Mouse (Mus musculus) kidney, adult 9 months (tissue): ENCODE results near the gene Foxa3.
"Not testable (repeated sequence)": the region's sequence is repeated elsewhere in the genome, so short reads cannot be mapped to it uniquely, and the experiment has no call there.

Experiments
- DNase-seq: peaks from one replicate; pipeline ENCODE4 v3.0.0; 2022

Foxa3 gene

DNA sequence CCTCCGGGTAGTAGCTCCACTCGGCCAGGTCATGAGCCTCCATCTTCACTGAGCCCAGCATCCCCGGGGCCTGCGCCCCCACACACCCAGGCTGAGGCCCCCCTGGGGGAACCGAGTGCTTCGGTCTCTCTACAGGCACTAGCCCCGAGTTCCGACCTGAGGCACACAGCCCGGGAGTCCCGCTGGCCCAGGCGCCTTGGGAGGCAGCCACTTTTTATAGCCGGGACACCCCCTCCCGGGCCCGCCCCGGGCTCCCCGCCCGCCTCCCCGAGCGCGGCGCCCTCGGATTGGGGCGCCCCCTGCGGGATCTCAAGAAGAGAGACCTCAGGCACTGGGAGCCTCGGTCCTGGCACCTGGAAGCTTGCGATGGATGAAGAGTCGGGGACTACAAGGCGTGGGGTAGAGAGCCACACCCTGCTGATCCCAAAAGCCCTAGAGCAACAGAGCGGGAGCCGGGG, at the start of gene Foxa3:
Gene Foxa3, minus strand, starts transcription at position 182 of the 458 bp plus-strand sequence.
- peak; percentile 46 for DNase-seq

DNA sequence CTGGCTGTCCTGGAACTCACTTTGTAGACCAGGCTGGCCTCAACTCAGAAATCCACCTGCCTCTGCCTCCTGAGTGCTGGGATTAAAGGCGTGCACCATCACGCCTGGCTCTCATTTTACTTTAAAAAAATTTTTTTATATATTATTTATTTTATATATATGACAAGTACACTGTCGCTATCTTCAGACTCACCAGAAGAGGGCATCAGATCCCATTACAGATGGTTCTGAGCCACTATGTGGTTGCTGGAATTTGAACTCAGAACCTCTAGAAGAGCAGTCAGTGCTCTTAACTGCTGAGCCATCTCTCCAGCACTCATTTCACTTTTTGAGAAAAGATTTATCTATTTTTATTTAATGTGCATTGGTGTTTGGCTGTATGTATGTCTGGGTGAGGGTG, 47.7 kb upstream of the Foxa3 start:
- not testable (repeated sequence) for DNase-seq

GRCm38 (mm10) chr7:19069500-19069899, 46.2 kb upstream of the Foxa3 start:
- no peak for DNase-seq

DNA sequence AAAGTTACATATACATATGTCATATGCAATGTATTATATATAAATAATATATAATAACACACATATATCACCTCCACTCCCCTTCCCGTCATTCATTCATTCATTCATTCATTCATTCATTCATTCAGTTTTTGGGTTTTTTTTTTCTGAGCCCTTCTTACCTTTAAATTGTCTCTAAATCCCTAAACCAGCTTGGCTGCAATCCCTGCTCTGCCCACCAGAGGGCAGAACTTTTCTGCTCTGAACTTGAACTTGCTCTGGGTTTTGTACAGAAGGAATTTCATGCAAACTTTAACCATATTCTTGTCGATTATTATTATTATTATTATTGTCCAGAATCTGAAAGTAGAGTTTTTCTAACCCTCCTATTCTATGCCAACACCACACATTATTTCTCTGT, 45.4 kb upstream of the Foxa3 start:
- DNase-seq: peak; percentile 83

DNA sequence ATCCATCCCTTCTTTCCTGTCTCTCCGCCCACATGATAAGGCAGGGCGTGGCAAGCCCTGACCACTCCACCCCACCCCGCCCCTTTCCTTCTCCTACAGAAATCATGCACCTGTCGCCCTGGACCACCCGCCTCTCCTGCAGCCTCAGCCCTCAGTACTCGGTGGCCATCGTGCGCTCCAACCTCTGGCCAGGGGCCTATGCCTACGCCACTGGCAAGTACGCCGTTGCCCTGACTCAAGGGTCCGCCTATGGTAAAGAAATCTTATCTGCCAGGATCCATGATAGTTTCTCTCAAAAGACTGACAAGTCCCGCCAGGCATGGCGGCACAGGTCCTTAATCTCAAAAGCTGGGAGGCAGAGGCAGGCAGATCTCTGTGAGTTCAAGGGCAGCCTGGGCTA, 44.6 kb upstream of the Foxa3 start:
- DNase-seq: no peak

- DNase-seq: no peak
These were observed 43.7 kb upstream of the Foxa3 start for GRCm38 (mm10) chr7:19067063-19067462.

GRCm38 (mm10) chr7:19065896-19066295, 42.6 kb upstream of the Foxa3 start:
- no peak for DNase-seq

- DNase-seq: no peak
These were observed 34.1 kb upstream of the Foxa3 start for GRCm38 (mm10) chr7:19057405-19057804.

DNA sequence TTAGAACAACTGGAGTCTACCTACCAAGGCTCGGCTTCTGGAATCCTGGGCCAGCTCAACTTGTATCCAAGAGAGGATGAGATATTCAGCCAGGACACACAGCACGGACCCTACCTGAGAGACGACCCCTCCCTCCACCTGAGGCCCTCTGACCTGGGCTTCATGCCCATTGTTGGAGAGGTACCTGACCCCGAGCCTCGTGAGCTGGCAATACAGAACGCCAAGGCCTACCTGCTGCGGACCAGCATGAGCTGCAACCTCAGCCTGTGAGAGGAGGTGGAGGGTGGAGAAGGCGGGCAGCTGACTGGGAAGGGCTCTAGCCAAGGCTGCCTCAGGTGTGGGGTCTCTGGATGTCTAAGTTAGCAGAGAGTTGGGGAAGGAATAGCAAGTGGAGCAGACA, 31.8 kb upstream of the Foxa3 start:
- no peak for DNase-seq

GRCm38 (mm10) chr7:19054777-19055076, 31.4 kb upstream of the Foxa3 start:
- DNase-seq: no peak

DNA sequence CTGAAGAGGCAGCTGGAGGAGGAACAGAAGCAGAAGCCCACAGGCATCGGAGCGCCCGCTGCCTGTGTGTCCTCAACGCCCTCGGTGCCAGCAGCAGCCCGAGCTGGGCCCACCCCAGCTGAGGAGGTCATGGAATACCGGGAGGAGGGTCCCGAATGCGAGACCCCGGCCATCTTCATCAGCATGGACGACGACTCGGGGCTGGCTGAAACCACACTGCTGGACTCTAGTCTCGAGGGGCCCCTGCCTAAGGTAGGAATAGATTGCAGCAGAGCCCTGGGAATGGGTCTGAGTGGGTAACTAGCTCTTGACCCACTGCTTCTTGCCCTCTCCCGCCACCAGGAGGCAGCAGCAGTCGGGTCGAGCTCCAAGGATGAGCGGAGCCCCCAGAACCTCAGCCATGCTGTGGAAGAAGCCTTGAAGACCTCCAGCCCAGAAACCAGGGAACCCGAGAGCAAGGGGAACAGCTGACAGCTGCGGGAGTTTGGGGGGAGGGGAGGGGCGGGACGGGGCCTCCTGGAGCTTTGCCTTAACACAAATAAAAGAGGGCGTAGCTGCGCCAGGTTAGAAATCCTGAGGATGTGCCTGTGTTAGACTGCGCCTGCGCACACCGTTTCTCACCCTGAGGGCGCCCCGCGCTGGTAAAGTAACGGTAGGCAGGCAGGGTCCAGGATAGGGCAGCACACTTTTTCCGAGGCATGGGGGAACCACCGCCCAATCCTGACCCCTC, 30.9 kb upstream of the Foxa3 start, which contains the start of gene Rsph6a:
Gene Rsph6a, plus strand, starts transcription at position 644 of the 730 bp plus-strand sequence.
- no peak for DNase-seq

DNA sequence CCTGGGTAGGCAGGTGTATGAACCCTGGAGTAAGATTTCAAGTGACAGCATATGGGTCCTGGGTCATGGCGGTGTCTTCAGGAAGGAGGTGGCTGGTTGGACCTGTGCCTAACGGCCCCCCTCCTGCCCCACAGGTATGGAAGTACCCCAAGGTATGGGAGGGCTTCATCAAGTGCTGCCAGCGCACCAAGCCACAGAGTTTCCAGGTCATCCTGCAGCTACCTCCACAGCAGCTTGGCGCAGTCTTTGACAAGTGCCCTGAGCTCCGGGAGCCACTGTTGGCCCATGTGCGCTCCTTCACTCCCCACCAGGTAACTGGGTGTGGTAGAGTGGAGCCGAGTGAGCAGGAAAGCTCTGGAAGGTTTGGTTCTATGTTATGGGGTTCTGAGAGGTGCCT, 29.8 kb upstream of the Foxa3 start:
- DNase-seq: no peak

DNA sequence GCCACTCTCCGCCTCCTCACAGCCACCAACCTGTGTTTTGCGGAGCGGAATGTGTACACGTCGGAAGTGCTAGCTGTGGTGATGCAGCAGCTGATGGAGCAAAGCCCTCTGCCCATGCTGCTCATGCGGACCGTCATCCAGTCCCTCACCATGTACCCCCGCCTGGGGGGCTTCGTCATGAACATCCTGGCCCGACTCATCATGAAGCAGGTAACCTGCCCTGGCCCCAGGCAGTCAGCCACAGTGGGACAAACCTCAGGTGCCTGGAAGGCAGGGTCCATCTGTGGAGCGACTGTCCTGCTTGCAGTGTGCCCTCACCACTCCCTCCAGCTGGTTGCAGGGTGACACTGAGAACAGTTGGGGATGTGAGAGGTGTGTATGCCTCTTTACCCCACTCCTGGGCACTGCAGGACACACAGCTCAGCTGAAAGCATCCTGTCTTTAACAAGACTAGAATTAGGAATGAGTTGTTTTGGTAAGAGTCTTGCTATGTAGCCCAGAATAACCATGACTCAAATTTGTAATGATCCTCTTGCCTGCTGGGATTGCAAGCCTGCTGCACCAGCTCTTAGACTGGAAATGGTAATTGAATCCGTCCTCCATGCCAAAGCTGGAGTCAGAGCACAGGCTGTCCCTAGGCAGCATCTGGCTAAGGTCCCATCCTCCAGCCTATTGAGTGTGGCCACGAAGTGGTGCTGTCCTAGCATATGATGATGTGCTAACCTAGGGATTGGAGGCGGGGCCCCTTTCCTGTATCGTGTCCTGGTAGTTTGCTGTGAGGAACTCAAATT, 29.2 kb upstream of the Foxa3 start:
- DNase-seq: no peak

GRCm38 (mm10) chr7:19051161-19051560, 27.8 kb upstream of the Foxa3 start:
- DNase-seq: no peak

GRCm38 (mm10) chr7:19050172-19050571, 26.8 kb upstream of the Foxa3 start:
- DNase-seq: no peak

DNA sequence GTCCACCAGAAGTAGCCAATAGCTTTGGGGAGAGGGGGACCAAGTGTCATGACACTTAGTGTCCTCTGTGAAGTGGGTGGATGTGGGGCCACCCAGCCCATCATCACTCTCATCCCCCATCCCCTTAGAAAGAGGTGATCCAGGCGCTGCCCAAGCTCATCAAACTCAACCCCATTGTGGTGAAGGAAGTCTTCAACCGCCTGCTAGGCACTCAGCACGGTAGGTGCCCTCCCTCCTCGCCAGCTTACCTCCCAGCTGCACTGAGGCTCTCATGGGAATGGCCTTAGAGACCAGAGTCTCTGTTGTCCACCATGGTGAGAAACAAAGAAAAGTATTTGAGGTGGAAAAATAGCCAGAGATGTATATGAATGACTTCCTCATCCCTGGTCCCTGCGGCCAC, 25.9 kb upstream of the Foxa3 start:
- no peak for DNase-seq

GRCm38 (mm10) chr7:19048006-19048527, 24.7 kb upstream of the Foxa3 start:
- no peak for DNase-seq

- DNase-seq: no peak
These were observed 23.1 kb upstream of the Foxa3 start for GRCm38 (mm10) chr7:19046286-19047069.

DNA sequence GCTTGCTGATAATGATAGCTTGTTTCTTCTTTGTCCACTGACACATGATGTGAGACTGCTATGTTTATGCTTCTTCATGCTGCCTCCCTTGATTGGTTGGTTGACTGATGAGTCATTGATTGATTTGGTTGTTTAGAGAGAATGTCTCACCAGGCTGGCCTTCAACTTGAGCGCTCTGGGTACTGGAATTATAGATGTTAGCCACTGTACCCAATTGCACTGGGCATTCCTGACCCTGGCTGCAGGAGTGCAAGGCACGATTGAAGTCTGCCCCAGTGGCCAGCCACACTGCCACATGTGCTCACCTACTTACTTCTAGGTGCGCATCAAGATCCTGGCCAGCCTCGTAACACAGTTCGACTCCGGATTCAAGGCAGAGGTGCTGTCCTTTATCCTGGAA, 21.3 kb upstream of the Foxa3 start:
- DNase-seq: no peak

GRCm38 (mm10) chr7:19031641-19032040, 8.3 kb upstream of the Foxa3 start:
- peak; percentile 29 for DNase-seq

- DNase-seq: peak; percentile 71
These were observed 5.8 kb upstream of the Foxa3 start for GRCm38 (mm10) chr7:19029084-19029653.

- no peak for DNase-seq
These were observed 4.7 kb upstream of the Foxa3 start for GRCm38 (mm10) chr7:19028067-19028466.
